Mouse (Mus musculus) limb, embryonic 14.5 days (tissue): Measurements from ENCODE around the gene Fbxl17. TPM values are rescaled to one million over a fixed set of nuclear protein-coding genes. Genes with fewer than 3 reads are reported as not detected.
A peak's percentile ranks its signal among the peaks of the same experiment; 100 is the strongest.

Source experiments
- ATAC-seq: fragments of 200-750 bp; cut with Nextera tagmentation; 2 replicates; pipeline ENCODE4 v1.8.0; 2017; ENCODE audit warnings: low read depth, moderate number of reproducible peaks, moderate TSS enrichment; ENCODE audit not compliant: low FRiP score
- DNase-seq: peaks from one replicate; pipeline ENCODE4 v3.0.0-alpha.2; 2015; ENCODE audit warnings: low spot score
- H3K27ac ChIP-seq: fragments of 300-500 bp; sonication (generic); replicated peaks from 2 replicates; pipeline ENCODE4 v1.5.1; 2014; ENCODE audit warnings: low read depth, mild to moderate bottlenecking, low read length, moderate library complexity, mixed read lengths
- H3K27me3 ChIP-seq: fragments of 300-500 bp; sonication (generic); 2 replicates; pipeline ENCODE4 v1.6.1; 2014; ENCODE audit warnings: low read length, mixed read lengths; ENCODE audit not compliant: control insufficient read depth, insufficient read depth
- H3K36me3 ChIP-seq: fragments of 300-500 bp; sonication (generic); 2 replicates; pipeline ENCODE4 v1.6.1; 2014; ENCODE audit warnings: mild to moderate bottlenecking, low read length, moderate library complexity, mixed read lengths; ENCODE audit not compliant: control insufficient read depth, insufficient read depth
- H3K4me1 ChIP-seq: fragments of 300-500 bp; sonication (generic); 2 replicates; pipeline ENCODE4 v1.6.1; 2014; ENCODE audit warnings: antibody characterized with exemption, low read length, mixed read lengths; ENCODE audit not compliant: control insufficient read depth, insufficient read depth
- H3K4me2 ChIP-seq: fragments of 300-500 bp; sonication (generic); replicated peaks from 2 replicates; pipeline ENCODE4 v1.6.1; 2014; ENCODE audit warnings: low read depth, mild to moderate bottlenecking, low read length, moderate library complexity; ENCODE audit not compliant: severe bottlenecking
- H3K4me3 ChIP-seq: fragments of 300-500 bp; sonication (generic); replicated peaks from 2 replicates; pipeline ENCODE4 v1.5.1; 2014; ENCODE audit warnings: low read length
- H3K9ac ChIP-seq: fragments of 300-500 bp; sonication (generic); 2 replicates; pipeline ENCODE4 v1.6.1; 2014; ENCODE audit warnings: mild to moderate bottlenecking, low read depth, low read length, moderate library complexity; ENCODE audit not compliant: severe bottlenecking
- H3K9me3 ChIP-seq: fragments of 300-500 bp; sonication (generic); 2 replicates; pipeline ENCODE4 v1.6.1; 2016; ENCODE audit warnings: low read length; ENCODE audit not compliant: control insufficient read depth
- POLR2A ChIP-seq: fragments of 200-500 bp; IDR thresholded peaks from 2 replicates; pipeline ENCODE4 v1.8.0; 2012; ENCODE audit warnings: inconsistent platforms, mild to moderate bottlenecking, moderate library complexity, borderline replicate concordance; ENCODE audit not compliant: insufficient read depth, insufficient read length; ENCODE audit errors: extremely low read depth
- WGBS: fragments of 180-500 bp; shearing (Covaris S2); extraction: QIAGEN DNeasy Blood & Tissue Kit; methylation state at CpG from one replicate; pipeline ENCODE4 v1.1.7; 2014; 5-methylcytosine and 5-hydroxymethylcytosine counted together
- polyA plus RNA-seq, 2 experiments: library from polyadenylated mRNA; depleted of rRNA in 1 of 2; stranded (reverse) in 1 of 2; unstranded in 1 of 2; fragments of >200 nt; fragmentation: Nextera tagmentation in 1 of 2; extraction: Ambion mirVana in 1 of 2; gene quantifications; 2 replicates each; pipeline versions ENCODE4 v1.2.1 to v1.2.3; 2012 to 2014

Gene Fbxl17
- polyA plus RNA-seq, 2 experiments = 12.6 to 12.9 TPM

DNA sequence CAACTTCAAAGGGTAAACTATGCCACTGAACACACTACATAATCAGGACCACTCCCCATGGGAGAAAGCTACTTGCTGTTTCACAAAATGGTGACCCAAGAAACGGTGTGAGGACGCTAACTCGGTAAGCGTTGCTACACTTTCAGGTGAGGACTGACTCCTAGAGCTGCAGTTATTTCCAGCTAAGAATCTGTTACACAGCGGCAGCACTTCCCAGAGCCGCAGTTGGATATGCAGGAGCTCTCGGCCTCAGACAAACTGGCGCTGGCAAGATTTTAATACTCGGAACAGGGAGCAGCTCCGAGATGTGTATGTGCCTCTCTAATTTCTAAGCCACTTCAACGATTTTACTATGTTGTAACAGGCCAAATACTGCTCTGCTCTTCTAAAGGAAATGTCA is 157.4 kb downstream of the Fbxl17 start:
- ATAC-seq = no peak
- TF ChIP-seq POLR2A = no peak
- Histone ChIP-seq H3K4me2 (no peak overlapping the region), H3K4me3 (no peak overlapping the region), H3K36me3 (0 out of 2 replicates have a peak, but pooled peaks cover 4% of the 10 kb centered on the region), H3K27ac (no peak overlapping the region), H3K4me1 (no peaks in the 10 kb centered on the region), H3K9me3 (no peaks in the 10 kb centered on the region), H3K27me3 (no peaks in the 10 kb centered on the region), H3K9ac (no peak overlapping the region)
- DNase-seq = no peak
- 83% methylated on average over 11 of the region's 11 CpGs for WGBS

DNA sequence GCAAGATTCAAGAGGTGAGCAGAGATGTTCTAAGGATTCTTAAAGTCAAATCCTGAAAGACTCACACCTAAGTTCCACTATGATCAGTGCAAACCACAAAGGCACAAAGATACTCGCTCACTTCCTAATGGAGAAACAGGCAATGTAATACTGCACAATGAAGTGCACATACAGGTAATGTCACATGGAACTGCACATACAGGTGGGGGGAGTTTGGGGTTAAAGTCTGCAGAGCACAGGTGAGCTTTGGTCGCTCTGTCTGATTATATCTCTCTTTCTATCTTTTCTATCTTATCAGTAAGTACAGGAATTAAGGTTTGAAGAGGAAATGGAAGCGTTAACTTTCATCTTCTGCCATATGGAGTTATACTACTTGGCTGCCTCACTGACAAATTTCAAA is 158.6 kb downstream of the Fbxl17 start:
- Histone ChIP-seq H3K27me3 (no peaks in the 10 kb centered on the region), H3K9ac (no peak overlapping the region), H3K27ac (no peak overlapping the region), H3K4me3 (no peak overlapping the region), H3K9me3 (no peaks in the 10 kb centered on the region), H3K4me1 (no peaks in the 10 kb centered on the region), H3K4me2 (no peak overlapping the region), H3K36me3 (no peaks in the 10 kb centered on the region)
- no peak for TF ChIP-seq POLR2A
- no peak for ATAC-seq
- DNase-seq = no peak
- 93% methylated on average over 3 of the region's 3 CpGs for WGBS

DNA sequence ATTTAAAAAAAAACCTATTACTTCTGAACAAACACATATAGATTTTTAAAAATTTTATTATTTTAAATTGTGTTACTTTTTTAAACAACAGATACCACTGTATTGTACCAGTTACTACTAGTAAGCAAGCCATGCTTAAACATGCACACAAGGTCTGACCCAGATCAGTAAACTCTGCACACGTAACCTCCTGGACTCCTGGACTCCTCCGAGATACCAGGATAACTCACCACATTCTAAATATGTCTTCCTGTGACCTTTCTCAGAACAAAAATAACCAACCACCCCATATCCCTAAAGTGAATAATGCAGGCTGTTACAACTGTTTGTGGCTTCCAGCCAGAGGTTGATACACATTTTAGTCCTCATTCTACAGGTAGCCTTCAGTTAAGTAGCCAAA is 170.9 kb downstream of the Fbxl17 start:
- no peak for DNase-seq
- no peak for TF ChIP-seq POLR2A
- Histone ChIP-seq H3K9me3 (no peaks in the 10 kb centered on the region), H3K36me3 (no peaks in the 10 kb centered on the region), H3K27ac (no peak overlapping the region), H3K4me2 (no peak overlapping the region), H3K4me3 (no peak overlapping the region), H3K27me3 (no peaks in the 10 kb centered on the region), H3K9ac (no peak overlapping the region), H3K4me1 (peaks cover 4% of the 10 kb centered on the region; the same call in 1 of the 2 replicates)
- 89% methylated on average over 2 of the region's 2 CpGs for WGBS
- no peak for ATAC-seq

DNA sequence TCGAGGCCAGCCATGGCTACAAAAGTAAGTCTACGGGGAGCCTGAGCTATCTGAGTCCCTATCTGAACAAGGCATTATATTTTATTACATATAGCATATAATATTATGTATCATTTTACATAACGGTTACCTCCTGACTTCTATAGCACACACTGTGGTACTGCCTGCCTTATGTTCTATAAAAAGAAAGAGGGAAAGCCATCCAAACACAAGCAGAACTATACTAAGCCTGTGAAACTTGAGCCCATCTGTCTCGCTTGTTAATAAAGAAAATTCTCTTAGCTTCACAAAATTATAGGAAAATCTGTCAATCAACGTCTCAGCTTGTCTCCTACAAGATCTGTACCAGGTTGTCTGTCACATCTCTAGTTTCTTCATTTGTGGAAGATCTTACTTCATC is 173.6 kb downstream of the Fbxl17 start:
- Histone ChIP-seq H3K4me1 (0 out of 2 replicates have a peak, but pooled peaks cover 2% of the 10 kb centered on the region), H3K9ac (no peak overlapping the region), H3K4me2 (no peak overlapping the region), H3K36me3 (no peaks in the 10 kb centered on the region), H3K9me3 (no peaks in the 10 kb centered on the region), H3K27ac (no peak overlapping the region), H3K27me3 (no peaks in the 10 kb centered on the region), H3K4me3 (no peak overlapping the region)
- DNase-seq = no peak
- no peak for ATAC-seq
- no peak for TF ChIP-seq POLR2A
- 61% methylated on average over 5 of the region's 5 CpGs for WGBS

DNA sequence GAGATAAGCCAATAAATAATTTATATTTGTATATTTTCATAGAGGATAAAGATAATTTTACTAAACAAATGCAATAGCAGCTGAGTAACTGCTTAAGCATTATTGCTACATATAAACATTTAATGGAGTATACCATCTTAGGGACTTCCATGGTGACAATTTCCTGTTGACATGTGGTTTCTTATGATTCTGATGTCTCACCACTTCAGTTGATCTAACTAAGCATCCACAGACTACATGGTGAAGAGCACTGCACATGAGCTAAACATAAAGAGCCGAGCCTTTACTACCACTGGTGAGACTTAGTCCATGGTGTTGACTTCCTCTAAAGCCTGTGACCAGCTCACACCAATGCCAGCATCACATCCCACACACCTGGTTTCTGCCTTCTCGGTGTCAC is 175.1 kb downstream of the Fbxl17 start:
- DNase-seq (no peak), ATAC-seq (no peak)
- 88% methylated on average over 2 of the region's 2 CpGs for WGBS
- Histone ChIP-seq H3K4me2 (no peak overlapping the region), H3K4me3 (no peak overlapping the region), H3K36me3 (no peaks in the 10 kb centered on the region), H3K9me3 (no peaks in the 10 kb centered on the region), H3K4me1 (0 out of 2 replicates have a peak, but pooled peaks cover 2% of the 10 kb centered on the region), H3K27me3 (no peaks in the 10 kb centered on the region), H3K27ac (no peak overlapping the region), H3K9ac (no peak overlapping the region)
- TF ChIP-seq POLR2A = no peak

DNA sequence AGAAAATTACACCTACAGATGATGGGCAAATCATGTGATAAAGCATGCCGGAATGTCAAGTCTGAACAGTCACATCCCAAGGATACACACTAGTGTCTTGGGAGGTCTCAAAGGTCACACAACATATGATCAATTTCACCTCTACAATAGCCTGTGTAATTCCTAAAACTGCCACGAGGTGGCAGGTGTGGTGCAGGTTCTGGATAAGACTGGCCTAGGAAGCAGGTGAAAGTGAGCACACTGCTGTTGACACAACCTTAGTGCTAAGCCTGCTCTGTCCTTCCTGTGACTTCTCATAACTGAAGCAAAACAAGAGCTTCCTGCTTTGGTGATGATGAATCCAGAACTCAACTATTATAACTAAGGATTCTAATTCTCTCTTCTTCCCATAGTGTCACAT is 175.8 kb downstream of the Fbxl17 start:
- WGBS = 37% methylated on average over 2 of the region's 2 CpGs
- 0 out of 2 replicates have a peak, but pooled peaks have one; percentile 30 for ATAC-seq

More for the DNA sequence above, 175.8 kb downstream of the Fbxl17 start:
- Histone ChIP-seq H3K9ac (no peak overlapping the region), H3K27me3 (no peaks in the 10 kb centered on the region), H3K9me3 (no peaks in the 10 kb centered on the region), H3K27ac (no peak overlapping the region), H3K4me2 (no peak overlapping the region), H3K36me3 (no peaks in the 10 kb centered on the region), H3K4me3 (no peak overlapping the region), H3K4me1 (0 out of 2 replicates have a peak, but pooled peaks cover 2% of the 10 kb centered on the region)
- peak; percentile 49 for DNase-seq
- TF ChIP-seq POLR2A = no peak
